Mouse (Mus musculus): ENCODE measurements around the gene Krt8. TPM values are rescaled to one million over a fixed set of nuclear protein-coding genes. Genes with fewer than 3 reads are reported as not detected.

Krt8 gene
- polyA plus RNA-seq (2021; fragmentation: Nextera tagmentation), result 0.09 and 0.16 TPM in 2 replicates
- long read RNA-seq, experiment 1, partial matches to known transcripts, result 1 of 1 reads
- long read RNA-seq, experiment 1, other reads (novel, unspliced or antisense), result 0 of 1 reads
- long read RNA-seq, experiment 2, result 0 reads

DNA sequence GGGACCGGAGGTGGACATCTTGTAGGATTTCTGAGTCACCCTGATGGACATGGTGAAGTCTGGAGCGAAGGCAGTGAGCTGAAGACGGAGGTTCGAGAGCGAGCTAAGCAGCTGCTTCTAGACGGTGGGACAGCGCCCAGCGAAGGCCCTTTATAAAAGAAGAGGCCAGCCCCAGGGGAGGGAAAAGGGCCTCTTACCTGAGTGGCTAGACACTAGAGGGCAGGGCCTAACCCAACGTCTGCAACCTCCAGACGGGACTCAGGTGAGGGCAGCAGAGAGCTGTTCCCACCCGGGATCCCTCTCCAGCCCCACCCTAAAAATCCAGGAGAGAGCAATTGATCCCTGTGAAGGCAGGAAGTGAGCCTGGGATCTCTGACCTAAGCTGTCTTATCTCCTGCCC lies at the start of gene Krt8:
TSS of gene Krt8 (minus strand) at position 294 of the 400 bp plus-strand sequence.

GRCm38 (mm10) chr15:102028040-102028439 lies 23.8 kb upstream of the Krt8 start, which contains the start of gene Krt18:
Gene Krt18, plus strand, starts transcription at chr15:102028180.

DNA sequence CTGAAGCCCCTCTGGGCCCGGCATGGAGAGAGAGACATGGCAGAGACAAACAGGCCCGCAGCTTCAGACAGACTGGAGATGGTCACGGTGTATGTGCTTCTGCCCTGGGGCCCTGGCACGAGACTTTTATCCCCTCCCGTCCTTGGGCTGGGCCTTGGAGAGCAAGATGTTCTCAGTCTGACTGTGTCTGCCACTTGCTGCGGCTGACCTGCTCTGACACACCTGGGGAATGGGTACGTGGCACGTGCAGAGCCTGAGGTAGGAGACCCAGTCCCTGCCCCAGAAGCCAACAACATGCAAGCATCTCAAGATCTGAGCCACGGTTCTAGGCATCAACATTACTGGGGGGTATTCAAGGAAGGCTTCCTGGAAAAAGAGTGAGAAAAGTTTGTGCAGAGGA lies 50.1 kb downstream of the Krt8 start, which contains the start of gene Krt78:
TSS of gene Krt78 (minus strand) at position 101 of the 400 bp plus-strand sequence.

Other genes with a start within 250 kb of the Krt8 start
- not detected in 2 replicates for gene Krt72, start 218.0 kb downstream of the Krt8 start, polyA plus RNA-seq (2021; fragmentation: Nextera tagmentation)
- gene Krt73, start 202.1 kb downstream of the Krt8 start, polyA plus RNA-seq (2021; fragmentation: Nextera tagmentation), result 0.33 and 0.61 TPM in 2 replicates
- 0.10 and 0.15 TPM in 2 replicates for gene Krt2, start 186.3 kb downstream of the Krt8 start, polyA plus RNA-seq (2021; fragmentation: Nextera tagmentation)
- gene Krt1, start 153.7 kb downstream of the Krt8 start, polyA plus RNA-seq (2021; fragmentation: Nextera tagmentation), result 1.9 and 3.6 TPM in 2 replicates
- gene Krt77, start 134.8 kb downstream of the Krt8 start, polyA plus RNA-seq (2021; fragmentation: Nextera tagmentation), result 2.5 and 3.3 TPM in 2 replicates
- not detected in 2 replicates for gene Krt76, start 111.6 kb downstream of the Krt8 start, polyA plus RNA-seq (2021; fragmentation: Nextera tagmentation)
- not detected in 2 replicates for gene Krt4, start 79.7 kb downstream of the Krt8 start, polyA plus RNA-seq (2021; fragmentation: Nextera tagmentation)
- gene Krt79, start 64.2 kb downstream of the Krt8 start, polyA plus RNA-seq (2021; fragmentation: Nextera tagmentation), result 0.12 TPM in 1 of 2 replicates, not detected in the other
- not detected in 2 replicates for gene Krt78, start 50.2 kb downstream of the Krt8 start, polyA plus RNA-seq (2021; fragmentation: Nextera tagmentation)
- gene Krt18, start 23.7 kb upstream of the Krt8 start, polyA plus RNA-seq (2021; fragmentation: Nextera tagmentation), result 0.41 and 1.1 TPM in 2 replicates
- gene Eif4b, start 69.3 kb upstream of the Krt8 start, polyA plus RNA-seq (2021; fragmentation: Nextera tagmentation), result 63.4 and 70.1 TPM in 2 replicates
- gene Tns2, start 95.9 kb upstream of the Krt8 start, polyA plus RNA-seq (2021; fragmentation: Nextera tagmentation), result 4.7 and 7.1 TPM in 2 replicates
- gene Spryd3, start 131.8 kb upstream of the Krt8 start, polyA plus RNA-seq (2021; fragmentation: Nextera tagmentation), result 30.7 and 78.8 TPM in 2 replicates
- gene Igfbp6, start 139.9 kb upstream of the Krt8 start, polyA plus RNA-seq (2021; fragmentation: Nextera tagmentation), result 189 and 214 TPM in 2 replicates
- gene Soat2, start 146.0 kb upstream of the Krt8 start, polyA plus RNA-seq (2021; fragmentation: Nextera tagmentation), result 0.05 and 0.12 TPM in 2 replicates
- 5.6 and 12.1 TPM in 2 replicates for gene Zfp740, start 198.8 kb upstream of the Krt8 start, polyA plus RNA-seq (2021; fragmentation: Nextera tagmentation)
- gene Csad, start 200.2 kb upstream of the Krt8 start, polyA plus RNA-seq (2021; fragmentation: Nextera tagmentation), result 17.3 and 23.7 TPM in 2 replicates
- gene Itgb7, start 227.5 kb upstream of the Krt8 start, polyA plus RNA-seq (2021; fragmentation: Nextera tagmentation), result 0.84 and 1.1 TPM in 2 replicates

All from left cerebral cortex, adult 6 months (tissue).